Mouse (Mus musculus) left cerebral cortex, postnatal 10 days (tissue): ENCODE results near the gene Txlnb. TPM values are rescaled to one million over a fixed set of nuclear protein-coding genes. Genes with fewer than 3 reads are reported as not detected.

Experiments
- total RNA-seq, 2 experiments: library from RNA; stranded (reverse); gene quantifications; 2 replicates each; pipeline ENCODE4 v1.2.3; 2021

Txlnb gene
- total RNA-seq, 2 experiments from 2014 or later: 0.18 to 0.21 TPM

Other genes with a start within 250 kb of the Txlnb start
- gene Cited2, start 73.0 kb upstream of the Txlnb start, total RNA-seq: 10 to 100 TPM; 30.4 to 36.4 TPM
- 10 to 100 TPM; 27.8 to 29.0 TPM for gene Heca, start 151.8 kb downstream of the Txlnb start, total RNA-seq
- gene Abracl, start 227.1 kb downstream of the Txlnb start, total RNA-seq: 10 to 100 TPM; 17.4 to 21.3 TPM